Mouse (Mus musculus) neural tube, embryonic 11.5 days (tissue): ENCODE measurements around the gene Gm3015. TPM values are rescaled to one million over a fixed set of nuclear protein-coding genes. Genes with fewer than 3 reads are reported as not detected.
"Not testable (repeated sequence)": the region's sequence is repeated elsewhere in the genome, so short reads cannot be mapped to it uniquely, and the experiment has no call there.

Experiments
- ATAC-seq: fragments of 200-750 bp; cut with Nextera tagmentation; 2 replicates; pipeline ENCODE4 v1.8.0; 2017; ENCODE audit warnings: moderate number of reproducible peaks, mild to moderate bottlenecking, moderate TSS enrichment, moderate library complexity; ENCODE audit not compliant: insufficient read depth, low FRiP score, low TSS enrichment
- DNase-seq: peaks from one replicate; pipeline ENCODE4 v3.0.0-alpha.2; 2015; ENCODE audit warnings: low spot score
- H3K27ac ChIP-seq: fragments of 300-500 bp; sonication (generic); 2 replicates; pipeline ENCODE4 v1.5.1; 2014; ENCODE audit warnings: low read depth, mild to moderate bottlenecking, low read length
- H3K27me3 ChIP-seq: fragments of 300-500 bp; sonication (generic); 2 replicates; pipeline ENCODE4 v1.6.1; 2014; ENCODE audit warnings: mild to moderate bottlenecking, low read length, mixed read lengths; ENCODE audit not compliant: control insufficient read depth, insufficient read depth
- H3K36me3 ChIP-seq: fragments of 300-500 bp; sonication (generic); 2 replicates; pipeline ENCODE4 v1.6.1; 2014; ENCODE audit warnings: mild to moderate bottlenecking, low read length, moderate library complexity, mixed read lengths; ENCODE audit not compliant: control insufficient read depth, insufficient read depth
- H3K4me1 ChIP-seq: fragments of 300-500 bp; sonication (generic); 2 replicates; pipeline ENCODE4 v1.6.1; 2014; ENCODE audit warnings: low read length, mixed read lengths; ENCODE audit not compliant: control insufficient read depth, insufficient read depth
- H3K4me2 ChIP-seq: fragments of 300-500 bp; sonication (generic); 2 replicates; pipeline ENCODE4 v1.6.1; 2014; ENCODE audit warnings: low read depth, mild to moderate bottlenecking, moderate library complexity
- H3K4me3 ChIP-seq: fragments of 300-500 bp; sonication (generic); 2 replicates; pipeline ENCODE4 v1.5.1; 2014; ENCODE audit warnings: low read depth, low read length
- H3K9ac ChIP-seq: fragments of 300-500 bp; sonication (generic); 2 replicates; pipeline ENCODE4 v1.6.1; 2014; ENCODE audit warnings: mild to moderate bottlenecking, low read length
- H3K9me3 ChIP-seq: fragments of 300-500 bp; sonication (generic); 2 replicates; pipeline ENCODE4 v1.6.1; 2016; ENCODE audit warnings: low read length; ENCODE audit not compliant: control insufficient read depth
- WGBS: fragments of 180-500 bp; shearing (Covaris S2); extraction: QIAGEN DNeasy Blood & Tissue Kit; methylation state at CpG from one replicate; pipeline ENCODE4 v1.1.7; 2014; 5-methylcytosine and 5-hydroxymethylcytosine counted together
- polyA plus RNA-seq: library from polyadenylated mRNA; unstranded; fragments of >200 nt; fragmentation: Nextera tagmentation; extraction: Ambion mirVana; gene quantifications from 2 replicates; pipeline ENCODE4 v1.2.1, GENCODE M21; 2014

Gm3015 gene
- not detected in 2 replicates for polyA plus RNA-seq

GRCm38 (mm10) chr14:42768721-42769120, at the start of gene Gm3015:
Gene Gm3015, minus strand, starts transcription at chr14:42768821.
- not testable (repeated sequence) for H3K27ac ChIP-seq, H3K36me3 ChIP-seq, DNase-seq, H3K9ac ChIP-seq, H3K27me3 ChIP-seq, ATAC-seq, H3K4me2 ChIP-seq, H3K4me3 ChIP-seq, H3K4me1 ChIP-seq, H3K9me3 ChIP-seq
- no CpG with 5 or more reads among the region's 1 CpGs for WGBS

- H3K36me3 ChIP-seq, H3K4me2 ChIP-seq, H3K9me3 ChIP-seq, DNase-seq, H3K4me1 ChIP-seq, H3K27ac ChIP-seq, H3K27me3 ChIP-seq, ATAC-seq, H3K9ac ChIP-seq, H3K4me3 ChIP-seq: not testable (repeated sequence)
Measured at GRCm38 (mm10) chr14:42797887-42798286, 29.3 kb upstream of the Gm3015 start, which contains the start of gene Gm10377. Gene Gm10377, minus strand, starts transcription at chr14:42797987.

Other genes with a start within 250 kb of the Gm3015 start
- not detected in 2 replicates for gene Gm8024, start 244.5 kb downstream of the Gm3015 start, polyA plus RNA-seq
- not detected in 2 replicates for gene Gm17124, start 168.9 kb downstream of the Gm3015 start, polyA plus RNA-seq
- gene Gm3633, start 126.9 kb downstream of the Gm3015 start, polyA plus RNA-seq, result not detected in 2 replicates
- gene Gm10378, start 112.9 kb downstream of the Gm3015 start, polyA plus RNA-seq, result not detected in 2 replicates
- not detected in 2 replicates for gene Gm10377, start 29.2 kb upstream of the Gm3015 start, polyA plus RNA-seq
- not detected in 2 replicates for gene Gm21977, start 84.7 kb upstream of the Gm3015 start, polyA plus RNA-seq
- gene Gm8082, start 224.8 kb upstream of the Gm3015 start, polyA plus RNA-seq, result not detected in 2 replicates
- gene Gm10376, start 246.8 kb upstream of the Gm3015 start, polyA plus RNA-seq, result not detected in 2 replicates